Mouse (Mus musculus): ENCODE data around the gene Cnga1.

DNA sequence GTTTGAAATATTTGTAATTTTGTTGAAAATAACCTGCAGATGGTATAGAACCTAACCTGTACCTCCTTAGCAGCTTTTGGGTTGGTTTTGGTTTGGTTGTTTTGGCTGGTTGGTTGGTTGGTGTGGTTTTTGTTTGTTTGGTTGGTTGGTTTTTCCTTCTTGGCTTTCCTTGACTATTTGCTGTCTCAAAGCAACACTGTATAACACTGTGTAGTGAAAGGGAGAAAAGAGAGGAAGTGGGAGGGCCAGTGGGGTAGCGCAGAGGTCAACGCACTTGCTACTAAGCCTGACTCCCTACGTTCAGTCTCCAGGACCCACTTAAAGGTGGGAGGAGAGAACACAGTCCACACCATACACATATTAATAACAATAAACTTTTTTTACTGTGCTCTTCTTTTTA lies 7.5 kb downstream of the Cnga1 start:
- TF ChIP-seq CTCF (IDR thresholded peaks at IDR 0.05; ENCODE audit: low read depth, low read length) (no peak), POLR2A (IDR thresholded peaks at IDR 0.05; ENCODE audit: borderline replicate concordance, low read depth, low read length) (no peak)
